Mouse (Mus musculus): ENCODE data around the gene Kirrel3. TPM values are rescaled to one million over a fixed set of nuclear protein-coding genes. Genes with fewer than 3 reads are reported as not detected.

Kirrel3 gene
- polyA plus RNA-seq, 1 experiment from 2014 or later = 1.0 TPM

- Histone ChIP-seq H3K4me1 (no peaks in the 10 kb centered on the region), H3K4me3 (no peak overlapping the region), H3K9me3 (no peaks in the 10 kb centered on the region), H3K27me3 (ENCODE audit: insufficient read depth, poor library complexity, severe bottlenecking) (0 out of 2 replicates have a peak, but pooled peaks cover 5% of the 10 kb centered on the region), H3K36me3 (no peaks in the 10 kb centered on the region), H3K27ac (no peak overlapping the region)
- 88% methylated on average over 1 of the region's 1 CpGs for WGBS
- no peak for DNase-seq (ENCODE audit: low spot score)
Measured at GRCm38 (mm10) chr9:34582496-34582895, 96.8 kb downstream of the Kirrel3 start.

- DNase-seq (ENCODE audit: low spot score) = no peak
Measured at GRCm38 (mm10) chr9:34585487-34585886, 99.8 kb downstream of the Kirrel3 start.

GRCm38 (mm10) chr9:34586080-34586479, 100.4 kb downstream of the Kirrel3 start:
- Histone ChIP-seq H3K36me3 (no peaks in the 10 kb centered on the region), H3K4me3 (no peak overlapping the region), H3K27me3 (ENCODE audit: insufficient read depth, poor library complexity, severe bottlenecking) (0 out of 2 replicates have a peak, but pooled peaks cover 5% of the 10 kb centered on the region), H3K4me1 (no peaks in the 10 kb centered on the region), H3K9me3 (no peaks in the 10 kb centered on the region), H3K27ac (no peak overlapping the region)
- DNase-seq (ENCODE audit: low spot score) = no peak
- 76% methylated on average over 2 of the region's 2 CpGs for WGBS

More at GRCm38 (mm10) chr9:34585487-34585886, 99.8 kb downstream of the Kirrel3 start:
- no peaks in the 10 kb centered on the region for H3K9me3 ChIP-seq
- H3K27me3 ChIP-seq (ENCODE audit: insufficient read depth, poor library complexity, severe bottlenecking) = 0 out of 2 replicates have a peak, but pooled peaks cover 5% of the 10 kb centered on the region
- no peaks in the 10 kb centered on the region for H3K4me1 ChIP-seq
- no peak overlapping the region for H3K27ac ChIP-seq
- 31% methylated on average over 2 of the region's 2 CpGs for WGBS
- no peak overlapping the region for H3K4me3 ChIP-seq
- H3K36me3 ChIP-seq = no peaks in the 10 kb centered on the region

GRCm38 (mm10) chr9:34589799-34590198, 104.1 kb downstream of the Kirrel3 start:
- no peak for DNase-seq (ENCODE audit: low spot score)
- Histone ChIP-seq H3K4me3 (no peak overlapping the region), H3K9me3 (no peaks in the 10 kb centered on the region), H3K27ac (no peak overlapping the region), H3K27me3 (ENCODE audit: insufficient read depth, poor library complexity, severe bottlenecking) (no peaks in the 10 kb centered on the region), H3K36me3 (no peaks in the 10 kb centered on the region), H3K4me1 (no peaks in the 10 kb centered on the region)
- 96% methylated on average over 1 of the region's 1 CpGs for WGBS

- Histone ChIP-seq H3K36me3 (no peaks in the 10 kb centered on the region), H3K27ac (no peak overlapping the region), H3K4me1 (no peaks in the 10 kb centered on the region), H3K9me3 (no peaks in the 10 kb centered on the region), H3K27me3 (ENCODE audit: insufficient read depth, poor library complexity, severe bottlenecking) (no peaks in the 10 kb centered on the region), H3K4me3 (no peak overlapping the region)
- WGBS = 34% methylated on average over 3 of the region's 3 CpGs
- DNase-seq (ENCODE audit: low spot score) = no peak
Measured at GRCm38 (mm10) chr9:34592073-34592610, 106.4 kb downstream of the Kirrel3 start.

- 57% methylated on average over 4 of the region's 4 CpGs for WGBS
- DNase-seq (ENCODE audit: low spot score) = no peak
- Histone ChIP-seq H3K4me3 (no peak overlapping the region), H3K27me3 (ENCODE audit: insufficient read depth, poor library complexity, severe bottlenecking) (no peaks in the 10 kb centered on the region), H3K27ac (no peak overlapping the region), H3K4me1 (no peaks in the 10 kb centered on the region), H3K36me3 (no peaks in the 10 kb centered on the region), H3K9me3 (no peaks in the 10 kb centered on the region)
Measured at GRCm38 (mm10) chr9:34593889-34594288, 108.2 kb downstream of the Kirrel3 start.

- no peak overlapping the region for H3K27ac ChIP-seq
Measured at GRCm38 (mm10) chr9:34600326-34600725, 114.6 kb downstream of the Kirrel3 start.

GRCm38 (mm10) chr9:34603750-34604149, 118.1 kb downstream of the Kirrel3 start:
- Histone ChIP-seq H3K4me3 (no peak overlapping the region), H3K27ac (no peak overlapping the region), H3K27me3 (ENCODE audit: insufficient read depth, poor library complexity, severe bottlenecking) (no peaks in the 10 kb centered on the region), H3K9me3 (no peaks in the 10 kb centered on the region), H3K4me1 (no peaks in the 10 kb centered on the region), H3K36me3 (no peaks in the 10 kb centered on the region)
- DNase-seq (ENCODE audit: low spot score) = no peak
- WGBS = 78% methylated on average over 7 of the region's 7 CpGs

More at GRCm38 (mm10) chr9:34600326-34600725, 114.6 kb downstream of the Kirrel3 start:
- no peaks in the 10 kb centered on the region for H3K27me3 ChIP-seq (ENCODE audit: insufficient read depth, poor library complexity, severe bottlenecking)
- H3K36me3 ChIP-seq = no peaks in the 10 kb centered on the region
- no peaks in the 10 kb centered on the region for H3K4me1 ChIP-seq
- H3K4me3 ChIP-seq = no peak overlapping the region
- H3K9me3 ChIP-seq = no peaks in the 10 kb centered on the region
- DNase-seq (ENCODE audit: low spot score) = no peak
- WGBS = 50% methylated on average over 4 of the region's 4 CpGs

- Histone ChIP-seq H3K9me3 (no peaks in the 10 kb centered on the region), H3K27ac (no peak overlapping the region), H3K36me3 (no peaks in the 10 kb centered on the region), H3K4me3 (no peak overlapping the region), H3K4me1 (no peaks in the 10 kb centered on the region), H3K27me3 (ENCODE audit: insufficient read depth, poor library complexity, severe bottlenecking) (no peaks in the 10 kb centered on the region)
- no peak for DNase-seq (ENCODE audit: low spot score)
- WGBS = 91% methylated on average over 4 of the region's 4 CpGs
Measured at GRCm38 (mm10) chr9:34604931-34605330, 119.2 kb downstream of the Kirrel3 start.

- H3K36me3 ChIP-seq = no peaks in the 10 kb centered on the region
- H3K9me3 ChIP-seq = no peaks in the 10 kb centered on the region
- H3K27me3 ChIP-seq (ENCODE audit: insufficient read depth, poor library complexity, severe bottlenecking) = no peaks in the 10 kb centered on the region
- no peak overlapping the region for H3K4me3 ChIP-seq
- no peak for DNase-seq (ENCODE audit: low spot score)
- WGBS = 81% methylated on average over 8 of the region's 8 CpGs
- no peaks in the 10 kb centered on the region for H3K4me1 ChIP-seq
- H3K27ac ChIP-seq = no peak overlapping the region
Measured at GRCm38 (mm10) chr9:34605486-34605885, 119.8 kb downstream of the Kirrel3 start.

- H3K4me3 ChIP-seq = no peak overlapping the region
- no peaks in the 10 kb centered on the region for H3K4me1 ChIP-seq
- no peak for DNase-seq (ENCODE audit: low spot score)
- no peak overlapping the region for H3K27ac ChIP-seq
- H3K36me3 ChIP-seq = no peaks in the 10 kb centered on the region
- WGBS = 81% methylated on average over 2 of the region's 2 CpGs
- H3K9me3 ChIP-seq = no peaks in the 10 kb centered on the region
- no peaks in the 10 kb centered on the region for H3K27me3 ChIP-seq (ENCODE audit: insufficient read depth, poor library complexity, severe bottlenecking)
Measured at GRCm38 (mm10) chr9:34607976-34608375, 122.3 kb downstream of the Kirrel3 start.

GRCm38 (mm10) chr9:34612886-34613769, 127.4 kb downstream of the Kirrel3 start:
- 85% methylated on average over 6 of the region's 6 CpGs for WGBS
- no peak for DNase-seq (ENCODE audit: low spot score)
- H3K4me1 ChIP-seq = 0 out of 2 replicates have a peak, but pooled peaks cover 5% of the 10 kb centered on the region
- H3K27ac ChIP-seq = no peak overlapping the region
- H3K27me3 ChIP-seq (ENCODE audit: insufficient read depth, poor library complexity, severe bottlenecking) = peaks cover 12% of the 10 kb centered on the region; the same call in 1 of the 2 replicates
- H3K36me3 ChIP-seq = no peaks in the 10 kb centered on the region
- no peak overlapping the region for H3K4me3 ChIP-seq
- no peaks in the 10 kb centered on the region for H3K9me3 ChIP-seq

GRCm38 (mm10) chr9:34618099-34618498, 132.4 kb downstream of the Kirrel3 start:
- Histone ChIP-seq H3K4me1 (0 out of 2 replicates have a peak, but pooled peaks cover 6% of the 10 kb centered on the region), H3K4me3 (no peak overlapping the region), H3K27ac (no peak overlapping the region), H3K36me3 (no peaks in the 10 kb centered on the region), H3K9me3 (no peaks in the 10 kb centered on the region), H3K27me3 (ENCODE audit: insufficient read depth, poor library complexity, severe bottlenecking) (peaks cover 12% of the 10 kb centered on the region; the same call in 1 of the 2 replicates)
- no peak for DNase-seq (ENCODE audit: low spot score)
- 58% methylated on average over 6 of the region's 6 CpGs for WGBS
